Mouse (Mus musculus) adrenal gland, adult 2 months (tissue): Measurements from ENCODE around the gene Samd10. TPM values are rescaled to one million over a fixed set of nuclear protein-coding genes. Genes with fewer than 3 reads are reported as not detected.

Experiments used
- DNase-seq: peaks from one replicate; pipeline ENCODE4 v3.0.0; 2021
- long read RNA-seq: library from polyadenylated mRNA; stranded (forward); transcript quantifications from one replicate; pipeline ENCODE4 v2.0.0, GENCODE M21; 2021
- polyA plus RNA-seq: library from polyadenylated mRNA; depleted of rRNA; stranded (reverse); fragments of >200 nt; gene quantifications from 2 replicates; pipeline ENCODE4 v1.2.3, GENCODE M21; 2012; rRNA removed
- total RNA-seq, 2 experiments: library from RNA; stranded (reverse); gene quantifications; 2 replicates each; pipeline ENCODE4 v1.2.3; 2021

Gene Samd10
- total RNA-seq (10 to 100 TPM in 1 of 2 experiments, 1 to 10 TPM in 1; 9.6 to 21.6 TPM), polyA plus RNA-seq (41.0 and 44.6 TPM in 2 replicates)
- long read RNA-seq, transcript Samd10-203 (5 exons, 2,131 nt): major isoform, 7 of 23 reads
- long read RNA-seq, transcript Samd10-201 (5 exons, 2,164 nt): minor isoform, 6 of 23 reads
- long read RNA-seq, partial matches to known transcripts: 9 of 23 reads
- long read RNA-seq, other reads (novel, unspliced or antisense): 1 of 23 reads

DNA sequence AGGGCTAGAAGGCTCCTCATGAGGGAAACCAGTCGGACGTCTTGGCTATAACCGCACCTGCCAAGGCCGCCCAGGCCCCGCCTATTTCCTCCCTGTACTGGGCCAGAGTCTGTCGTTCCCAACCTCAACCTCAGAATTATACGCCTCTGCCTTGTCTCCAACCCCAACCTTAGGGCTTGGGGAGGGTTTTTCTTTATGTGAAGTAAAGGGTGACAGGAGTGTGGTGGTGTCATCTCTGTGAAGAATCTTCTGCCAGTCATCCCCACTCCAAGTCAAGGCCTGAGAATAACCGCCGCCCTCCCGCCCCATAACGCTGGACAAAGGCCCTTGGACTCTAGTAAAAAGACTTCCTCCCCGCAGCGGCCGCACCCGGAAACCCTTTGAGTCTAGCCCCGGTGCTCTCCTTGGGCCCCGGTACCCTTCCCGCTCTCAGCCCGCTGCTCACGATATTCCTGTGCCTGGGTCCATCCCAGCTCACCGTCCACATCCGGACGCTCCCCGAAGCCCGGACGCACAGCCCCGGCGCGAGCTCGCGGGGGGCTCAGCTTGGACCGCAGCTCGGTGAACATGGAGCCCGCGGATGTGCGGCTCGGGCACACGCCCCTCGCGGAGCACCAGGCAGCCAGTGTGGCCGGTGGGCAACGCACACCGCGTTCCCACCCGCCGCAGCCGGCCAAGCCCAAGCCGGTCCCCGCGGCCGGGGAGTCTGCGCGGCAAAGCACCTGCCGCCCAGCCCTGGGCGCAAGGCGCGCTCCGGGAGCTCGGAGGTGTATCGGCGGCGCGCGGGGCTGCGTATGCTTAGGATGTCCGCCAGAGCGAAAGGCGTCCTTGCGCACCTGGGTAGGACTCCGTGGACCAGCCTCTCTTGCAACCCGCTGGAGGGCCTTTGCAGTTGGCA, at the start of gene Samd10:
Gene Samd10, minus strand, starts transcription at position 759 of the 898 bp plus-strand sequence.
- peak; percentile 76 for DNase-seq

DNA sequence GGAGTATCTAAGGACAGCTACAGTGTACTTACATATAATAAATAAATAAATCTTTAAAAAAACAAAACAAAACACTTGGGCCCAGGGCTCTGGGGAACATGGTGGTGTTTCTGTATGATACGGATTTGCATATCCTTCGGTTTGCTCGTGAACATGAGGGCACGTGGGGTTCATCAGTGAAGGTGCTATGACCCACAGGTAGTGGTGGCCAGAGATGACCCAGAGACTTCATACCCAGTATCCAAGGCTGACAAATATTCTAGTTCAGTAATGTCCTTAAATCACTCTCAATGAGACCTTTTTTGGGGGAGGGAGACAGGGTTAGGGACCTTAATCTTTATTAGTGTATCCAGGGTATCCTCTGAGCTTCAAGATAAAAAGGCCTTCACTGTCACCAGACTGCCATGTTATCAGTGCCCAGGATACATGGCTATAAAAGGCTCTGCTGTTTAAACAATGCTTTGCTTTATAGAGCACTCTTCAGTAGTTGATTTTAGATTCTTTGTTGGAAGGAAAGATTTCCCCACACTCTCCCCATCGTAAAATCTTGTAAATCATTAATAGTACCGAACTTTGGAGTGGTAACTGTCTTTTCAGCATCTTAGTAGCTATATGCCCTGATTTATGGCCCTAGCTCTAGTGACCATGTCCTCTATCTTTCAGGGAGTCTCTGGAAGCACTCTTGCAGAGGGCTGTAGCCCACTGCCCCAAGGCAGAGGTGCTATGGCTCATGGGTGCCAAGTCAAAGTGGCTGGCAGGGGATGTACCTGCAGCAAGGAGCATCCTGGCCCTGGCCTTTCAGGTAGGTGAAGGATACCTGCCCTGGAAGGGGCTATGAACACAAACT, 47.8 kb upstream of the Samd10 start:
- no peak for DNase-seq

DNA sequence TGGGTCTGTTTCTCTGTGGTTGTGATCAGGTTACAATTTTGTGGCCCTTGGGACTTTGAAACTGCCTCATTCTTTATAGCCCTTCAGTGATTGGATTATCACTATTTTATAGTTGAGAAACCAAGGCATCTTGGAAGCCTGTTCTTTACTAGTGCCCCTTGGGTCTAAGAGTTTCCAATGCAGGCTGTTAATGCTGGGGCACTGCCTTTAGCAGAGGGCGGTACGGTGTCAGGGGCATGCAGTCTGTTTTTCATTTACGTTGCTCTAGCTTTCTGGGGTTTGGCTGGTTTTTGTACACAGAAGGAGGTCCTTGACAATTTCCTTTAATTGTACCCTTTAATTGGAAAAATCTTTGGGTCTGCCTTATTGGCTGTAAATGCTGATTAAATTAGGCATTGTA, 46.7 kb upstream of the Samd10 start:
- DNase-seq: no peak

DNA sequence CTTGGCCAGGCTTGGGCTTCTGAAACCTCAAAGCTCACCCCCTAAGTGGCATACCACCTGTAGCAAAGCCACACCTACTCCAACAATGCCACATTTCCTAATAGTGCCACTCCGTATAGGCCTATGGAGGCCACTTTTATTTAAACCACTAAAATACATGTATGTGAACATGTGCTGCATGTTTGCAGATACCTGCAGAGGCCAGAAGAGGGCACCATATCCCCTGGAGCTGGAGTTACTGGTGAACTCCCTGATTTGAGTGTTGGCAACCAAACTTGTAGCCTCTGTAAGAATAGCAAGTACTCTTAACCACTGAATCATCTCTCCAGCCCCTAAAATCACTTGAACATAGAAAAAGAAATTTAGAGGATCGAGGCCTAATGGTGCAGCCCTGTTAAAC, 45.3 kb upstream of the Samd10 start:
- DNase-seq: peak; percentile 51

DNA sequence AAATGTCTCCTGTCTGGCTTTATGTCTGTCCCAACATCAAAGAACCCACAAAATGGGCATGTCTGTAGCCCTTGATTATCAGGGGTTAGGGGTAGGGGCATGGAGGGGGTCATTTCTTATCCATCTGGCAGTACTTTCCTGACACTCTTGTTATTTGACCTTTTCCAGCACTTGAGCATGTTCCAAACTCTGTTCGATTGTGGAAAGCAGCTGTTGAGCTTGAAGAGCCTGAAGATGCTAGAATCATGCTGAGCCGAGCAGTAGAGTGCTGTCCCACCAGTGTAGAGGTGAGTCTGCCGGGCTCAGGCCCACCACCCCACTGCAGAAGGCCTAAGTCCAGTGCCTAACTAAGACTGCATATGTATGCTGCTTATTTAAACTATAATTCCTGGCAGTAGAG, 36.9 kb upstream of the Samd10 start:
- no peak for DNase-seq

DNA sequence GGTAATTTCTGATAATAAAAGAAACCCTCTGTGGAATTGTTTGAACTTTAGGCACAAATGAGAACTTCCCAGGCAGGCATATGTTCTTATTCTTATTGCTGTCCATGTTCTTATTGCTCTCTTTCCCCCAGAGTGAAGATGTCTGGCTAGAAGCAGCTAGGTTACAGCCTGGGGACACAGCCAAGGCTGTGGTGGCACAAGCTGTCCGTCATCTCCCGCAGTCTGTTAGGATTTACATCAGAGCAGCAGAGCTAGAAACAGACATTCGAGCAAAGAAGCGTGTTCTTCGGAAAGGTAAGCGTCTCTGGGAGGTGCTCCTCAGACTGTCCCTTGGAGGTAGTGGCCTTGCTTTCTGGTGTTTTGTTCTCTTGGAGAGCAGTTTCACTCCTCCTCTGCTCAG, 33.6 kb upstream of the Samd10 start:
- no peak for DNase-seq

DNA sequence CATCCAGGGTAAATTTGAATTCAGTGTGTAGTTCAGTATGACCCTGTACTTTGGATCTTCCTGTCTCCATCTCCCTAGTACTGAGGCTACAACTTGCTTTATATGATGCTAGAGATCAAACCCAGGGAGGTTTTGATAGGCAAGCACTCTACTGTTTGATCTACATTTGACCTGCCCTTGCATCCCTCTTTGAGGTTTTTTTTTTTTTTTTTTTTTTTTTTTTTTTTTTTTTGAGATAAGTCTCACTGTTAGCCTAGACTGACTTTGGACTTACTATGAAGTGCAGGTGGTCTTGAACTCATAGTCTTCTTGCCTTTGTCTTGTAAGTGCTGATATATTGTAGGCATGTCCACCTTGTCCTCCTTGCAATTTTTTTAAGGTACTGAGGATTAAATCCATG, 29.5 kb upstream of the Samd10 start:
- no peak for DNase-seq

DNA sequence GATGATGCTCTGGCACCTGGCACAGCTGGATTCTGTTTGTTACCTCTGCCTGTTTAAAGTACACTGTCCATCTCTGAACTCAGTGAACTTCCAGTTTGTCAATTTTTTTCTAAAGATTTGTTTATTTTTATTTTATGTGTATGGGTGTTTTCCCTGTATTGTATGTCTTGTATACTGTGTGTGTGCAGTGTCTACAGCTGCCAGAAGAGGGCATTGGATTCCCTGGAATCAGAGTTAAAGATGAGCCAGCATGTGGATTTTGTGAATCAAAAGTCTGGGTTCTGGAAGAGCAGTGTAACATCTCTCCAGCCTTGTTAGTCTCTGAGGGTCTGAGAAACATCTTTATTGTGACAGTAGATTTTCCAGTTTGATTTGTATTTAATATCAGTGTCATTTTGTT, 24.4 kb upstream of the Samd10 start:
- DNase-seq: no peak

DNA sequence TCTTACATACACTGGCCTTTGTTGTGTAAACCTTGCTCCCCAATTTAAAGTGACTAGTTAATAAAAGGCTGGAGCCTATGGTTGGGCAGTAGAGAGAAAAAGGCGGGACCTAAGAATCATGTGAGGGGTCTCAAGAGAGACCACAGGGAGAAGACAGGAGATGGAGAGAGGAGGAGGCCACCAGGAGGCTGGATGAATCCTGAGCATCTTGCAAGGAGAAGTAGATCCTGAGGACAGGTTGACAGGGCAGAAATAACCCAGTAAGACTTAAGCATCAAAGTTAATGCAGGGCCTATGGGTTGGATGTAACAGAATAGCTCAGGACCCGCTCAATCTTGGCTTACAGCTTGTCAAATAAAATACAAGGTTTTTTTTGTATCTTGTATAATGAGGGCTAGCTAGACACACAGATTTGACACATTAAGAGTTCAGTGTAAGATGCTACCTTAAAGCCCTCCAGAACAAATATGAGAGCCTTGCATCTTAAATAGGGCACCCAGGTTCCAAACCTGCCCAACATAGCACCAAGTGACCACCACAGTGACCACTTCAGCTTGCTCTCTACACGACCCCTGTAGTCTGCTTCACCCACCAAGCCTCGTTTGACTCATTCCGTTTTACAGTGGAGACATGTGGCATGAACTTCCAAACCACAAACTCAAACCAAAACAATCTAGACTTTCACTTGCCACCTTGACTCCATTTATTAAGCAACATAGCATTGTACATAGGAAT, 19.9 kb upstream of the Samd10 start:
- DNase-seq: no peak

DNA sequence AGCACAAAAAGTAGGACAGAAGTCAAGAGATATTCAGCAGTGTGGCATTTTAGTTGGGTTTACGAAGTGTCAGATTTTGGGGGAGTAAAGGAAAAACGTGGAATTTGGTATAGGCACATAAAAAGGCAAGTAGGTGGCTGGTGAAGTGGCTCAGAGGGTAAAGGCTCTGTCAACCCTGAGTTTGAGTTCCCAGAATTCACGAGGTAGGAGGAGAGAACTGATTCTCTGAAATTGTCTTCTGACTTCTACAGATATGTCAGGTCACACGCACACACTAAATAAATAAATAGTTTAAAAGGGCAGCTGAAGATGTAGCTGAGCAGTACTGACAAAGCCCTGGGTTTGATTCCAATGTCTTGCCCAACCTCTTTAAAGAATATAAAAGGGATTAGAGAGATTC, 3.4 kb upstream of the Samd10 start:
- DNase-seq: no peak

DNA sequence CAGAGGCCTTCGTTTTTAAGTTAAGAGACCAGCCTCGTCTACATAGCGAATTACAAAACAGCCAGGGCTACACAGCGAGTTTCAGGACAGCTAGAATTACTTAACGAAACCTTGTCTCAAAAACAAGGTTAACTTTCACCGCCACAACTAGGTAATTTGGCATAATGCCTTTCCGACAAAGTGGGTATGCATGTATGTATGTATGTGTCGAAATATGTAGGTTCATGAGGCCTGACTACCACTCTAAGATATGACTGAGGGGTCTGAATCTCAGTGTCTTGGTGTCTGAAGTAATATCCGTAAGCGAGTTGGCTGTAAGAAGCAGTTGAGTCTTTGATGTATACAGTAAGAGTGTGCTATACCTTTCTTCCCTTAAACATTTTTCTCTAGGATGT, 2.7 kb upstream of the Samd10 start:
- no peak for DNase-seq

DNA sequence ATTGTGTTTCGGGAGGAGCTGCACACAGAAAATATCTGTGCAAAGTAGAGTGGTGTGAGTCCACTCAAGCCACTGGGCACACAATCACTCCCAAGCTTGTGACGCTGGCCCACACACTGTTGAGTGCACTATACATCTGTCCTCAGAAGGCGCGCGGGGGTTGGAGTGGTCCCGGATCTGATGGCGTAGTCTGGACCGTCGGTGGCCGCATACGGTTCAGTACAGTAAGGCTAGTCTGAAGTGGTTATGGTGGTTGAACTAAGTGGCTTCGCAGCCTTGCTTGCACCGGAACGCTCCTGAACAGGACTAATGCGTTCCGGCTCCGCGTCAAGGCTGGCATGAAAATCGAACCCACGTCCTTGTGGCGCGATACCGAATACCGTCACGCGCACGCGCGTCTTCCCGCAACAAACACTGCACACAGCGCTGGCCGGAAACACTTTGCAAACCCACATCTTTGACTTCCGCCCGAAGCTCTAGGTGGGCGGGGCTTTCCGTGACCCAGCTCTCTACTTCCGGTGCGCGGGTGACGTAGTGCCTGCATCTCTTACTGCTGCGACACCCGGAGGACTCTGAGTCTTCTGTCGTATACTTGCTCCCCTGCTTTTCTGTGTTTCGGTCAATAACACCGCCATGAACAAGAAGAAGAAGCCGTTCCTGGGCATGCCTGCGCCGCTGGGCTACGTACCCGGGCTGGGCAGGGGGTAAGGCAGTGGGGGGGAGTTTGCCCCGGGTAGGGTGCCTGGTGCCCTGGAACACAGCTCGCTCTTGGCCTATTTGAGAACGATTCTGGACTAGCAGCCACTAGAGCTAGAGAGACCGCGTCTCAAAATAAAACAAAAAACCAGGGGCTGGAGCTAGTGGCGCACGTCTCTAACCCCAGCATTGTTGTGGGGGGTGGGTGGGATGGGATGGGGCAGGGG, 2.1 kb upstream of the Samd10 start:
- DNase-seq: peak; percentile 96

DNA sequence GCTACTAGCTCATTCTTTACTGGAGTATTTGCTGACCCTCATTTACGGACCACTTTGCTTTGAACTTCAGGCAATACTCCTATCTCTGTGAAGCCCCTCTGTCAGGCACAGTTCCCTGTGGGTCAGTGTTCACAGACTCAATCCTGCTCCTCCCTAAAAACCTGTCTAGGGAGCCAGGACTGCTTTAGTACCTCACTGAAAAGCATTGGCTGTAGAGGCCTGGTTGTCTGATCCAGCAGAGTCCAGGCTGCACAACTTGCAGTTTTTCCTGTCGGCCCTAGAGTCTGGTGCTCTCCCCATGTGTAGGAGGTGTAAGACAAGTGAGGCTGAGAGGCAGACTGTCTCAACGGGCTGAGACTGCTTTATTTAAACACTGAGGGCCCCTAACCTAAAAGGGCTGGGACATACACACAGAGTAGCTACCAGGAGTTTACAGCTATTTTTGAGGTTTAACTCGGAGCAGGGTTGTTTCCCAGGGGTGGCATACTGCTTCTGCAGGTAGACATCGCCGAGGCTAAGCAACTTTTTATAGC, 1.3 kb upstream of the Samd10 start:
- no peak for DNase-seq

DNA sequence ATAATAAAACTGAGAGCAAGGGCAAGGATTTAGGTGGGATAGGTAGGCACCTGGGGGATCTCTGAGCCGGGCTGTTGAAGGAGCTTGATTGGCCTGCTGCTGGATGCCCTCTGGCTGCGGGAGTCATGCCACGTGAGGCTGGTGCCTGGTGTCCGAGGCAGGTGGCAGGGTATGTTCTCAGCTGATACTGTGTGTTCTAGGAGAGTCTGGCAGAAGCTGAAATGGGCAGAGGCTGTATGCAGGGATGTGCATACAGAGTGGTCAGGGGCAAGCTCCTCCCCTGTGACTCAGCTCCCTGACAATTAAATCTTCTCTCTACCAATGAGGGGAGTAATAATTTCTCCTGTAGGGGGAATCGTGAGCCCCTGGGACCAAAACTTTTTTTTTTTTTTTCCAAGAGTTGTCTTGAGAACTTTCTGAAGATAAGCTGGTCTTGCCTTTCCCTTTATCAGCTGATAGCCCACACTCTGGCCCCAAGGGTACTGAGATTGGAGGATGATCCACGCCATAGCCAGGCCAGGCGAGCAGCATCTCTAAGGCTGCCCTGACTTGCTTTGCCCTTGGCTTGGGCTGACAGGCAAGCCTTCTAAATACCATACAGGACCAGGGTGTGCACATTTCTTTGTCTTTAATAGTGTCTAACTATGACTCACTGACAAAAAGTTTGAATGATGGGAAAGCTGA, 1.5 kb downstream of the Samd10 start:
- DNase-seq: peak; percentile 65

DNA sequence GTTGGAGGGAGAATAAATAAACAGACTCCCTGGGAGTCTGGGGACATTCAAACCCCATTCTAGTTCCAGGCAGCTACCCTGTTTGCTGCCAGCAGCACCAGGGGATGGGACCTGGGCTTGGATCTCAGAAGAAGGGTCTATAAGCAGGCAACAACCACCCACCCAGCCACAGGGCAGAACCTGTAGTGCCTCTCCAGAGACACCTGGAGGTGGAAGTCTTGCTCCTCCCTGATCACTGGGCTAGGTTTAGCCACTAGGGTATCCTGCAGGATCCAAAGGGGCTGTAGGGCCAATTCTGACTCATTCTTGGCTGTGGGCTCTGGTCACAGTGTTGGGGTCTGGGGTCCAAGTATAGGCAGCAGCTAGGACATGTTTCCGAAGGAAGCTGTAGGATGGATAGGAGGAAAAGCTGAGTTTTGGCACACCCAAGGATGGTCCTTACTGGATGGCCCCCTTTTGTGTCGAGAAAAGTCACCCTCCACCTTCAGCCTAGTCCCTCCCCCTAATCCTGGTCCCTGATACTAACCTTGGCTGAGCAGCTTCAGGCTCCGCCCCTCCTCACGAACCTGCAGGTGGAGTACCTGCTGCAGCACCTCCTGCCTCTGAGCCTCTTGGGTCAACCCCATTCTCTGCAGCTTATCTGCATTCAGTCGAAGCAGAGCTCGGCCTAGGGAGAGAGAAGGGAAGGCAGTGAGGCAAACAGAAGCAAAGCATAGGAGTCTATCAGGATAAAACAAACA, 2.6 kb downstream of the Samd10 start:
- DNase-seq: no peak

DNA sequence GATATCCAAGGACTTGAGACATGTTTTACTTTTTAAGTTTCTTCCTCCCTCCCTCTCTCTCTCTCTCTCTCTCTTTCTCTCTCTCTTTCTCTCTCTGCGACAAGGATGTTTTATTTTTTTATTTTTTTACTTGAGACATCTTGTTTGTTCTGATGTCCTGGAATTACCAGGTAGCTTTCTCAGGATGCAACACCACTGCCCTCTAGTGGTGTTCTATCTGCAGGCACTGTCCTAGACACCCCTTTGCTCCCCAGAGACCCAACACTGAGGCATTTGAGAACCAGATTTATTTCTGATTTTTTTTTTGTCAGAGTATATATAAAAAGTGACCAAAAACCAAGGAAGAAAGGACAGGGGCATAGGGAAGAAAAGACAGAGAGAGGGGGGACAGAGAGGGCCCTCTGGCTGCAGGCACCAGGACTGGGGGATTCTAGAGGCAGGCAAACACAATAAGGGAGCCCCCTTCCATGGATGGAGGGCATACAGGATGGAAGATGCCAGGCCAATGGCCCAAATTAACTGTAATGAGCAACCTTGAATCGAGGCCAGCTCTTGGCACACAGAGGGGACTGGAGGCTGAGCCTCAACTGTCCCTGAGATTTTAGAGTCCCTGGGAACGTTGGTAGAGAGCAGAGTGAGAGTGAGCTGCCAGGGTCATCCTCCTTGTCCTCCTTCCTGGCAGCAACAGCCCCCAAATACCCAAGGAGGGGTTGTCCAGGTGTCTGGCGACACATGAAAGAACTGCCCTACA, 3.9 kb downstream of the Samd10 start:
- DNase-seq: peak; percentile 87

DNA sequence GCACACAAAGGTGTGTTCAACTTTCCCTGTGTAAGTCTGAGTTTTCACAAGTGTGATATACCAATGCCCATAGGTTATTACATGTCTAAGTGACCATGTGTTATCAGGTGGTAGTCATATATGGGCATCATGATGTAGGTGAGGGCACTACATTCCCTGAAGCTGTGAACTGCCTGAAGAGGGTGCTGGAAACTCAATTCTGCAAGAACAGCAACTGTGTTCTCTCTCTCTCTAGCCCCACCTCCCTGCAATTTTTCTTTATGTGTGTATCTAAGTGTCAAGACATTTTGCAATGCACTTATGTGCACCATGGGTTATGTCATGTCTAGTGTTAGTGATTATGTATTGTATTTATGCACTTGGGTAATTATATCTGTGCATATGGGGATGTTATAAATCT, 5.1 kb downstream of the Samd10 start:
- no peak for DNase-seq

DNA sequence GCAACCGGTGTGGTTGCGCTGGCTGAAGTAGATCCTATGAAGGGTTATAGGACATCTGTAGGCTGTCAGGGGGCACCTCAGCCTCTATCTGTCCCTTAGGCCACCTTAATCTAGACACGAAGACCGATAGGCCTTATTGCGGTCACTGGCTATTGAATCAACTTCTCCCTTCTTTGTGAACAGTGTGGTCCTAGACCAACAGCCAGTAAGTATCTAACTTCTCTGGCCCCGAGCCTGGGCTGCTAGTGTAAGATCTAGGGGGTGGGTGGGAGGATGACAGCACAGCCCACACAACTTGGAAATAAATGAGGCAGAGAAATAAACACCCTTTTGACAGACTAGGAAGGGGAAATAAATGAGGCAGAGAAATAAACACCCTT, 6.0 kb downstream of the Samd10 start:
- no peak for DNase-seq
